Mouse (Mus musculus): ENCODE measurements at regions not wholly inside any gene's neighbourhood (a gene's known extent, or its start where the extent isn't known, plus 50 kb on each side); places are given as distances from the start of the nearest gene placed in this dataset.

- no peak overlapping the region for H3K27ac ChIP-seq (replicated peaks)
- H3K36me3 ChIP-seq (replicated peaks) = no peaks in the 10 kb centered on the region
- peaks cover 4% of the 10 kb centered on the region; the same call in 1 of the 2 replicates for H3K4me1 ChIP-seq
- no peaks in the 10 kb centered on the region for H3K27me3 ChIP-seq (replicated peaks; ENCODE audit: low read depth, poor library complexity, severe bottlenecking)
- WGBS = 49% methylated on average over 1 of the region's 1 CpGs
- no peak overlapping the region for H3K4me3 ChIP-seq
- DNase-seq (ENCODE audit: low spot score) = no peak
- no peaks in the 10 kb centered on the region for H3K9me3 ChIP-seq
These were observed 267.8 kb upstream of the Tsc22d2 start for GRCm38 (mm10) chr3:58146762-58147161.

- 85% methylated on average over 3 of the region's 3 CpGs for WGBS
- H3K9me3 ChIP-seq = no peaks in the 10 kb centered on the region
- no peaks in the 10 kb centered on the region for H3K27me3 ChIP-seq (replicated peaks; ENCODE audit: low read depth, poor library complexity, severe bottlenecking)
- H3K36me3 ChIP-seq (replicated peaks) = no peaks in the 10 kb centered on the region
- peaks cover 3% of the 10 kb centered on the region; the same call in 1 of the 2 replicates for H3K4me1 ChIP-seq
- H3K4me3 ChIP-seq = no peak overlapping the region
- no peak overlapping the region for H3K27ac ChIP-seq (replicated peaks)
- DNase-seq (ENCODE audit: low spot score) = no peak
These were observed 261.4 kb upstream of the Tsc22d2 start for GRCm38 (mm10) chr3:58153141-58153540.

GRCm38 (mm10) chr3:58153874-58154756 is 260.4 kb upstream of the Tsc22d2 start:
- 83% methylated on average over 21 of the region's 21 CpGs for WGBS
- H3K27me3 ChIP-seq (replicated peaks; ENCODE audit: low read depth, poor library complexity, severe bottlenecking) = no peaks in the 10 kb centered on the region
- no peak for DNase-seq (ENCODE audit: low spot score)
- no peak overlapping the region for H3K27ac ChIP-seq (replicated peaks)
- no peak overlapping the region for H3K4me3 ChIP-seq
- peaks cover 3% of the 10 kb centered on the region; the same call in 1 of the 2 replicates for H3K4me1 ChIP-seq
- H3K9me3 ChIP-seq = no peaks in the 10 kb centered on the region
- no peaks in the 10 kb centered on the region for H3K36me3 ChIP-seq (replicated peaks)

GRCm38 (mm10) chr3:58159384-58159783 is 255.1 kb upstream of the Tsc22d2 start:
- peak; percentile 23 for DNase-seq (ENCODE audit: low spot score)
- Histone ChIP-seq H3K9me3 (no peaks in the 10 kb centered on the region), H3K36me3 (replicated peaks) (no peaks in the 10 kb centered on the region), H3K27ac (replicated peaks) (no peak overlapping the region), H3K4me3 (no peak overlapping the region), H3K4me1 (peaks cover 5% of the 10 kb centered on the region), H3K27me3 (replicated peaks; ENCODE audit: low read depth, poor library complexity, severe bottlenecking) (peaks cover 15% of the 10 kb centered on the region)
- WGBS = 65% methylated on average over 3 of the region's 3 CpGs

- Histone ChIP-seq H3K27me3 (replicated peaks; ENCODE audit: low read depth, poor library complexity, severe bottlenecking) (peaks cover 15% of the 10 kb centered on the region), H3K9me3 (no peaks in the 10 kb centered on the region), H3K27ac (replicated peaks) (no peak overlapping the region), H3K36me3 (replicated peaks) (no peaks in the 10 kb centered on the region), H3K4me3 (no peak overlapping the region), H3K4me1 (peaks cover 5% of the 10 kb centered on the region)
- DNase-seq (ENCODE audit: low spot score) = no peak
- 32% methylated on average over 10 of the region's 10 CpGs for WGBS
These were observed 252.3 kb upstream of the Tsc22d2 start for GRCm38 (mm10) chr3:58162238-58162637.

GRCm38 (mm10) chr3:58163806-58164205 is 250.7 kb upstream of the Tsc22d2 start:
- DNase-seq (ENCODE audit: low spot score) = peak; percentile 79
- WGBS = 12% methylated on average over 10 of the region's 10 CpGs
- no peak overlapping the region for H3K27ac ChIP-seq (replicated peaks)

GRCm38 (mm10) chr3:58166628-58167027 is 247.9 kb upstream of the Tsc22d2 start:
- DNase-seq (ENCODE audit: low spot score) = no peak
- Histone ChIP-seq H3K9me3 (no peaks in the 10 kb centered on the region), H3K27me3 (replicated peaks; ENCODE audit: low read depth, poor library complexity, severe bottlenecking) (peaks cover 15% of the 10 kb centered on the region), H3K4me1 (peaks cover 12% of the 10 kb centered on the region), H3K36me3 (replicated peaks) (no peaks in the 10 kb centered on the region), H3K27ac (replicated peaks) (no peak overlapping the region), H3K4me3 (no peak overlapping the region)
- 75% methylated on average over 2 of the region's 2 CpGs for WGBS

More at GRCm38 (mm10) chr3:58163806-58164205, 250.7 kb upstream of the Tsc22d2 start:
- Histone ChIP-seq H3K36me3 (replicated peaks) (no peaks in the 10 kb centered on the region), H3K27me3 (replicated peaks; ENCODE audit: low read depth, poor library complexity, severe bottlenecking) (peaks cover 15% of the 10 kb centered on the region), H3K4me3 (no peak overlapping the region), H3K9me3 (no peaks in the 10 kb centered on the region), H3K4me1 (peaks cover 7% of the 10 kb centered on the region)

GRCm38 (mm10) chr3:58167121-58167520 is 247.4 kb upstream of the Tsc22d2 start:
- Histone ChIP-seq H3K36me3 (replicated peaks) (no peaks in the 10 kb centered on the region), H3K9me3 (no peaks in the 10 kb centered on the region), H3K27ac (replicated peaks) (no peak overlapping the region), H3K4me3 (no peak overlapping the region), H3K4me1 (peaks cover 12% of the 10 kb centered on the region), H3K27me3 (replicated peaks; ENCODE audit: low read depth, poor library complexity, severe bottlenecking) (peaks cover 12% of the 10 kb centered on the region)
- 86% methylated on average over 3 of the region's 3 CpGs for WGBS
- no peak for DNase-seq (ENCODE audit: low spot score)

- H3K27ac ChIP-seq (replicated peaks) = no peak overlapping the region
- no peak overlapping the region for H3K4me3 ChIP-seq
- no peaks in the 10 kb centered on the region for H3K36me3 ChIP-seq (replicated peaks)
- DNase-seq (ENCODE audit: low spot score) = no peak
- peaks cover 12% of the 10 kb centered on the region for H3K4me1 ChIP-seq
- whole genome bisulfite sequencing = 93% methylated on average over 1 of the region's 1 CpGs
- H3K9me3 ChIP-seq = no peaks in the 10 kb centered on the region
- H3K27me3 ChIP-seq (replicated peaks; ENCODE audit: low read depth, poor library complexity, severe bottlenecking) = peaks cover 5% of the 10 kb centered on the region
These were observed 246.7 kb upstream of the Tsc22d2 start for GRCm38 (mm10) chr3:58167761-58168290.

GRCm38 (mm10) chr3:58168522-58169185 is 245.9 kb upstream of the Tsc22d2 start:
- DNase-seq (ENCODE audit: low spot score) = no peak
- WGBS = 72% methylated on average over 14 of the region's 14 CpGs
- no peaks in the 10 kb centered on the region for H3K27me3 ChIP-seq (replicated peaks; ENCODE audit: low read depth, poor library complexity, severe bottlenecking)

GRCm38 (mm10) chr3:58169786-58170185 is 244.7 kb upstream of the Tsc22d2 start:
- no peaks in the 10 kb centered on the region for H3K9me3 ChIP-seq
- H3K36me3 ChIP-seq (replicated peaks) = no peaks in the 10 kb centered on the region
- DNase-seq (ENCODE audit: low spot score) = no peak
- H3K4me3 ChIP-seq = no peak overlapping the region
- no peaks in the 10 kb centered on the region for H3K27me3 ChIP-seq (replicated peaks; ENCODE audit: low read depth, poor library complexity, severe bottlenecking)
- H3K27ac ChIP-seq (replicated peaks) = no peak overlapping the region
- WGBS = 72% methylated on average over 6 of the region's 6 CpGs
- H3K4me1 ChIP-seq = 0 out of 2 replicates have a peak, but pooled peaks cover 8% of the 10 kb centered on the region

More at GRCm38 (mm10) chr3:58168522-58169185, 245.9 kb upstream of the Tsc22d2 start:
- Histone ChIP-seq H3K4me3 (no peak overlapping the region), H3K36me3 (replicated peaks) (no peaks in the 10 kb centered on the region), H3K27ac (replicated peaks) (no peak overlapping the region), H3K9me3 (no peaks in the 10 kb centered on the region), H3K4me1 (peaks cover 12% of the 10 kb centered on the region)

- H3K4me3 ChIP-seq = no peak overlapping the region
- no peaks in the 10 kb centered on the region for H3K9me3 ChIP-seq
- H3K27me3 ChIP-seq (replicated peaks; ENCODE audit: low read depth, poor library complexity, severe bottlenecking) = no peaks in the 10 kb centered on the region
- H3K27ac ChIP-seq (replicated peaks) = no peak overlapping the region
- 0 out of 2 replicates have a peak, but pooled peaks cover 8% of the 10 kb centered on the region for H3K4me1 ChIP-seq
- 84% methylated on average over 5 of the region's 5 CpGs for WGBS
- no peak for DNase-seq (ENCODE audit: low spot score)
- H3K36me3 ChIP-seq (replicated peaks) = no peaks in the 10 kb centered on the region
These were observed 242.4 kb upstream of the Tsc22d2 start for GRCm38 (mm10) chr3:58172096-58172495.

Measured in embryonic facial prominence, embryonic 10.5 days (tissue).